Mouse (Mus musculus): ENCODE measurements around the gene Cbfb.
"Not testable (repeated sequence)": the region's sequence is repeated elsewhere in the genome, so short reads cannot be mapped to it uniquely, and the experiment has no call there.

The Cbfb gene

DNA sequence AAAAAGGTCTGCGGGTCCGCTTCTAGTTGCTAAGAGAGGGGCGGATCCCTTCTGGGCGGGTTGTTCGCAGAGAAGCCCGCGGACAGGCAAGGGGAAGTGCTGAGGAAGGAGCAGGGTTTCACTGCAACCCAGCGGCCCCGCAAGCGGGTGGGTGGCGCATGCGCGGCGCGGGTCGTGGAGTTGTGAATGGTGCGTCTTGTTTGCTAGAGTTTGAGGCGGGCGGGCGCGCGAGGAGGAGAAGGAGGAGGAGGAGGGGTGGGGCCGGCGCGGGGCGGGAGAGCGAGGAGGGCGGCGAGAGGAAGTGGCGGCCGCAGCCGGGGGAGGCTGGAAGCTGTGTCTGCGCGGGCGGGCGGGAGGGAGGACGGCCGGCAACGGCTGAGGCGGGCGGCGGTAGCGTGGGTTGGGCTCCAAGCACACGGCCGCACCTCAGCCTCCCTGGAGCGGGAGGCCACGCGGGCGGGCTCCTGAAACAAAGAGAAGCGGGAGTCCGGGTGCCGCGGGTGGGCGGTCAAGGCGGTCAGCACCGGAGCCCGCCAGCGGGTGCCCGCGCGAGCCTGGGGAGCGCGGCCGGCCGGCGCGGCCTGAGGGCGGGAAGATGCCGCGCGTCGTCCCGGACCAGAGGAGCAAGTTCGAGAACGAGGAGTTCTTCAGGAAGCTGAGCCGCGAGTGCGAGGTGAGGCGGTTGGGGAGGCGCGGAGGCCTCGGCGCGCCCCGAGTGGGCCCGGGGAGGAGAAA, at the start of gene Cbfb:
TSS of gene Cbfb (plus strand) at position 294 of the 735 bp plus-strand sequence.
- DNase-seq (ENCODE audit: low spot score) = peak; percentile 97

DNA sequence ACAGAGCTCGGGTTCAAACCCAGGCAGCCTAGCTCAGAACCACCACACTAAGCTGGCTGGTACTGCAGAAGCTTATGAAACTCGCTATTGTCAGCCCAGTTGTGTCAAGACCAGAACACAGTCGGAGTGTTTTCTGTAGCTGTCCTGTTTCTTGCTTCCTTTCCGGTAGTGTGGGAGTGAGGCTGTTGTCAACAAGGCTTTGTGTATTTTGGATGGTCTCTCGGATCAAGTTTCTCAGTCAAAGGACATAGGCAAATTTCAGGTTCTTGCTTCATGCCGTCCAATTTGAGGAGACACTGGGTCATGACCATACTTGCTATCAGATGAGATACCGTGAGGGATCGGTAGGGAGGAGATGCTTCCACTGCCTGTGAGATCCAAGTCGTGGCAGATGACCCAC, 40.6 kb upstream of the Cbfb start:
- DNase-seq (ENCODE audit: low spot score) = no peak

- DNase-seq (ENCODE audit: low spot score) = no peak
Observed at GRCm38 (mm10) chr8:105131509-105131908, 39.0 kb upstream of the Cbfb start, which contains the start of gene Ces4a. Ces4a (plus strand) TSS chr8:105131800.

- peak; percentile 78 for DNase-seq (ENCODE audit: low spot score)
Observed at GRCm38 (mm10) chr8:105138423-105138822, 32.1 kb upstream of the Cbfb start.

DNA sequence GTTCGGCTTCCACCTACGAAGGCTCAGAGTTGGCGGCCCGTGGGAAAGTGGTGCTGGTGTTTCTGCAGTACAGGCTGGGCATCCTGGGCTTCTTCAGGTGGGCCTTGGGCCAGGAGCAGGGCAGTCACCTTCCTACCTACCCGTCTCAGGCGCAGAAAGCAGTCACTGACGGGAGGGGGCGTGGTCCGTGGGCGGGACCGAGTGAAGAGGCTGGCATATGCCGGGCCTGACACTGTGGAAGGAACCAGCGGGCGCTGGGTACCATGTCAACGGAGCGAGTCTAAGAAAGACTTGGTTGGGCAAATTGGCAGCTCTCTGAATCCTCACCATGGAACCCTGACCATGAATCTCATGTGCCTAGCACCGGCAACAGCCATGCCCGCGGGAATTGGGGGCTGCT, 28.1 kb upstream of the Cbfb start:
- no peak for DNase-seq (ENCODE audit: low spot score)

DNA sequence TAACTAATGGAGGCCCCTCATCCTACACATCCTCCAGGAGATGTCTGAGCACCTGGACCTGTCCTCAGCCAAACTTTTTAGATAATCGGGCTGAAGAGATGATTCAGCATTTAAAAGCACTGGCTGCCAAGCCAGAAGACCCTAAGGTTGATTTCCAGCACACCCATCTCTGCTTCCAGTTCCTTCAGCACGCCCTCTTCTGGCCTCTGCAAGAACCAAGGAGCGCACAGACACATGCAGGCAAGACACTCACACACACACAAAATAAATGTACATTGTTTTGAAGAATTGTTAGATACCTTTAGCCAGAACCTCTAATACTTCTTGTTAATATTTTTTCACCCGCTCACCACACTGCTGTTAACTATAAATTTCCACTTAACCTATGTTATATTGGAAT, 18.8 kb upstream of the Cbfb start:
- no peak for DNase-seq (ENCODE audit: low spot score)

DNA sequence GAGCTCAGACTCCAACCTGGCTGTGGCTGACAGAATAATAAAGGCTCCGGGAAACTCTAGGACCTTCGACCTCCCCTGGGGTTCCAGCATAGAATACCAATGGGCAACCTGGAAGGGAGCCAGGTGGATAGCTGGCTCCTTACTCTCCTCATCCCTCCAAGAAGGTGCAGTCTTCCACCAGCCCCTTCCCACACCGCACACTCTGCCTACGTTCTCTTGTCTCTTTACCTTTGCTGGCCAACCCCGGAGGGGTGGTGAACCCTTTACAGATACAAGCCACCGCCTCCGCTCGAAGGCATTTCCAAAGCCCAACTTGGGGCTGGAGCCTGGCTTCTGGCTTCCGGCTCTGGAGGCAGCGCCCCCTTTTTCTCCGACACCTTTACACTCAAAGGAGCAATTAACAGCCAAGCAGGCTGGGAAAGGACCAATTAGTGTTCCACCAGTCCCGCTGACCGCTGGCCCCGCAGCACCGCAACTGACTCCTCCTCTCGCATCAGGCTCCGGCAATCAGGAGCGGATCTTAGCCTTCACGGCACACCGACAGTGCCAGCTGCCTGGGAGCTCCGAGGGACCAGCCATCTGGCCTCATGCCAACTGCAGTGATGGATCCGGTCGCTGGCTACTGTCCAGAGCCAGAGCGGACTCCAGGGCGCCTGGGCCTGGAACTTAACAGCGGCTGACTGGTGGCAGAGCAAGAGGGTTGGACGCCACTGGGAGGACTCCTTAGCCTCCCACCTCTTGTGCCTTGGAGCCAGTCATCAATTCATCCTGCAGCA, 17.7 kb upstream of the Cbfb start:
- peak; percentile 87 for DNase-seq (ENCODE audit: low spot score)

DNA sequence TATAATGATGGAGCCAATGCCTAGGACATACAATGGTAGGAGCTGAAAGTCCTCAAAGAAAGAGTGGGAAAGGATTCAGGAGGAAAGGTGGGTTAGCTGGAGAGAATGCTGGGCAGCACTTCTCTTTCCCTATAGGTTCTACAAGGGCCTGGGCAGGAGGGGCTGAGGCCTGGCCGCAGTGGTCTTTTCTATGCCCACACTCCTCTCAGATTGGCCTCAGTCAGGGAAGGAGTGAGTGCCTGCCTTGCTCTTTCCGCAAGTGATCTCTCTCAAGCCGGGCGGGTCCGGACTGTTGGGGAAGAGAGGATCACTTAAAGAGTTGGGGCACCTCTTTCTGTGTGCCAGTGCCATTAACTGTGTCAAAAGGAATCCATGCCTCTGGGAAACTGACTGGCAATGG, 16.2 kb upstream of the Cbfb start:
- DNase-seq (ENCODE audit: low spot score) = no peak

DNA sequence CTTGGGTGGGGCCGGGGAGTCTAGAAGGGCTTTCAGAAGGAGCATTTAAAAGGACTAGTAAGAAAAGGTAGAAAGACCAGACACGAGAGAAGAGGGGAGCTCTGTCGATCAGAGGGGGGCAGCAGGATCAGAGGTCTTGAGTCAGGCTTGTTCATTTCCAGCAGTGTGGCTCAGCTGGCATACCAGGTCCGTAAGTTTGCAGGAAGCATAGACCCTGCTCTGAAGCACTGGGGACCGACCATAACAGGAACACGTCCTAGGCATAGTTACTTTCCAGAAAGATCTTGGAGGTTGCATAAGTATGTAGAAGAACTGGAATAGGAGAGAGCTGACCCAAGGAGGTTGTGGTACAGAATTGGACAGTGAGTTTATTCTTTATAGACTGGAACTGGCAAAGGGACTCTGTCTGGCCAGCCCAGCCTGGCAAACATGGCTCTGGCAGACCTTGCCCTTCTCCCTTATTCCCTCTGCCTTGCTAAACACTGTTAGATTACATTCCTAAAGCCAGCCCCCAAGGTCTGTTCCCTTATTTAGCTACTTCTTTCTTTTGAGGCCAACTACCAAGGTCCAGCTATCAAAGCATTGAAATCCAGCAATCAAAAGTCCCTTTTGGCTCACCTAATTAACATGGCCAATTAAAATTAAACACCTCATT, 15.3 kb upstream of the Cbfb start:
- DNase-seq (ENCODE audit: low spot score) = peak; percentile 52

GRCm38 (mm10) chr8:105157555-105157954, 12.9 kb upstream of the Cbfb start:
- peak; percentile 40 for DNase-seq (ENCODE audit: low spot score)

GRCm38 (mm10) chr8:105158084-105158483, 12.4 kb upstream of the Cbfb start:
- no peak for DNase-seq (ENCODE audit: low spot score)

DNA sequence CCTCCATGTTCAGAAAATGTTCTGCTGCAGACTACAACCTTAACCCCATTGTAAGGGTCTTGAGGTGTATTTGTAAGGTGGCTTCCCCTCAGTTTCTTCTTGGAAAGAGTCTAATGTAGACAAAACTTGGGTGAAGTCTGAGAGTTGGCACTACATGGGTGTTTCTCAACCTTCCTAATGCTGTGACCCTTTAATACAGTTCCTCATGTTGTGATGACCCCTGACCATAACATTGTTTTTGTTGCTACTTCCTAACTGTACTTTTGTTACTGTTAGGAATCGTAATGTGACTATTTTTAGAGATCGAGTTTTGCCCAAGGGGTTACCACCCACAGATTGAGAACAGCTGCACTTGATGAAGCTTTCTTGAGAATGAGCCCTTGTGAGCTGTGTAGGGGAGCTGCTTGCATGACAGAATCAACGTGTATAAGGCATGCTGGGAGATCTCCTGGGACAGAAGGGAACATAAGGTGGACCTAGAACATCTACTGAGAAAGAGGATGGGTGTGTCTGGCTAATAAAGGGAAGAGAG, 9.3 kb upstream of the Cbfb start:
- no peak for DNase-seq (ENCODE audit: low spot score)

GRCm38 (mm10) chr8:105164272-105164902, 6.1 kb upstream of the Cbfb start:
- no peak for DNase-seq (ENCODE audit: low spot score)

DNA sequence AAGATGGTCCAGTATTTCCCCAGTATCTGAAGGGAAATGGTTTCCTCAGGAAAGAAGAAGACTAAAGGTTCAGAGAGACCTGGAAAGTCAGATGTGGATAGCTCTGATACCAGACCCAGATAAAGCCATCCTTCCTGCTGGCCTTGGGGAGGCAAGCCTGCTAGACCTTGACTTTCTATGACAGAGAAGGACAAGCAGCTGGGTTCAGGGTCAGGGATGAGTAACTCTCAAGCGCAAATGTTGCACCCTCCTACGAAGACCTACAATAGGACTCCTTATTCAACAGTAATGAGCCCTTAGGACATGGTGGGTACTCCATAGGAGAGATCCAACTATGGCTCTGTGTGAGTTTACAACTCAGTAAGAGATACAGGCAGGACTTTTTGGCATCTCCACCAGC, 5.3 kb upstream of the Cbfb start:
- no peak for DNase-seq (ENCODE audit: low spot score)

GRCm38 (mm10) chr8:105167116-105167515, 3.4 kb upstream of the Cbfb start:
- DNase-seq (ENCODE audit: low spot score) = no peak

DNA sequence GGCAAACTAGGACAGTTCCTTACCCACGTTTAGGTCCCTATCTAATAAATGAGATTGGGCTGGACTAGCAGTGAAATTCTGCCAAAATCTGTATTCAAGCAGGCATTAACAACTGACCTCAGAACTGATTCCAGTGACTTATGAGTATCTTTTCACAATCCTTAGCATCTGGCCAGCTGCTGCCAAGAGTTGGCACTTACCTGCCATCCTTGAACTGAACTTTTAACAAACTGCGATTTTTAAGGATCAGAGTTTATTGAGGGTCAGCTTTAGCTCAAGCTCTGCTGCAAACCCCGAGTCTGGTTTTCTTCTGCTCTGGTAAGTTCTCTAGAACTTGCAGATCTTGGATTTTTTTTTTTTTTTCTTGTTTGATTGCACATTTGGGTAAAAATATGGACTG, 892 bp upstream of the Cbfb start:
- no peak for DNase-seq (ENCODE audit: low spot score)

GRCm38 (mm10) chr8:105170041-105170380, 463 bp upstream of the Cbfb start:
- no peak for DNase-seq (ENCODE audit: low spot score)

- peak; percentile 73 for DNase-seq (ENCODE audit: low spot score)
Observed at GRCm38 (mm10) chr8:105171116-105172002, 885 bp downstream of the Cbfb start.

DNA sequence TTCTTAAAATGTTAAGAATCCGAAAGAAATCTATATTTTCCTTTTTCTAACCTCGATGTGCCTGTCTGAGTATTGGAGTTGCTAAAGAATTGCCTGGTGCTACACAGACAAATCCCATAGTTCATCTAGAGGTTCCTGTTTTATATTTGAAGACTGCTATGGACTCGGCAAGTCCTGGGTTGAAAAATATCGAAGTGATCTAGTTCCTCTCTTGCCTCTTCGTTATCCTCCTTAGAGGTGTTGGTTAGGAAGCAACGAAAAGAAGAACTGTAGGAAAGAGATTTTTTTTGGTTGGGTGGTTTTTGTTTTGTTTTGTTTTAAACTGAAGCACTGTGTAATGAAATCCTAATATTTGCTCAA, 1.5 kb downstream of the Cbfb start:
- no peak for DNase-seq (ENCODE audit: low spot score)

DNA sequence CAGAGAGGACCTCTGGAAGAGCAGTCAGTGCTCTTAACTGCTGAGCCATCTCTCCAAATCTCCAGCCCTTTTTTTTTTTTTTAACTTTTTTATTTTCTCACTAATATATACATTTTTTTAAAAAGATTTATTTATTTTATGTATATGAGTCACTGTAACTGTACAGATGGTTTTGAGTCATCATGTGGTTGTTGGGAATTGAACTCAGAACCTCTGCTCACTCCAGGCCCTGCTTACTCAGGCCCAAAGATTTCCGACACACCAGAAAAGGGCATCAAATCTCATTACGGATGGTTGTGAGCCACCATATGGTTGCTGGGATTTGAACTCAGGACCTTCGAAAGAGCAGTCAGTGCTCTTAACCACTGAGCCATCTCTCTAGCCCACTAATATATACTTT, 4.8 kb downstream of the Cbfb start:
- not testable (repeated sequence) for DNase-seq (ENCODE audit: low spot score)

- DNase-seq (ENCODE audit: low spot score) = no peak
Observed at GRCm38 (mm10) chr8:105178211-105178800, 7.8 kb downstream of the Cbfb start.

Data from ovary, postnatal 36 days (tissue).